ENCODE assay signal across 12 mouse cellular contexts in genomic region chr5:73191765-73192164, GRCm38 (mm10).
DNase-seq lines count a peak whose midpoint lies in the region; ATAC-seq and TF ChIP-seq lines count a peak whose summit lies in the region.
"Had no signal": no experiment of that assay in that cellular context is flagged by ENCODE, and none has a peak within 500 bp of the region (broad histone marks: within the 10 kb centered on the region; RNA-seq: fewer than 3 reads in every experiment).

No protein-coding gene starts in this region.

- H3K36me3 ChIP-seq in lung, postnatal 0 days (ENCODE audit: insufficient read depth, low read length) = no peaks in the 10 kb centered on the region
- H3K36me3 ChIP-seq in heart, embryonic 12.5 days = peaks cover 6% of the 10 kb centered on the region; the same call in 1 of the 2 replicates
- H3K36me3 ChIP-seq in liver, embryonic 16.5 days (ENCODE audit: control insufficient read depth, insufficient read depth) = peaks cover 5% of the 10 kb centered on the region; the same call in 1 of the 2 replicates
- H3K36me3 ChIP-seq: midbrain, embryonic 15.5 days had no signal

- DNase-seq in lung, postnatal 0 days (ENCODE audit: low spot score) = peak; percentile 38
- no peak for DNase-seq in lung, postnatal 36 days
- DNase-seq in layer of hippocampus, adult 9-11 months = no peak
- no peak for DNase-seq in cerebellum, adult 11 months
- no peak for DNase-seq in urinary bladder, postnatal 4 days (ENCODE audit: low spot score in 2 of 2)
- DNase-seq: gastrocnemius, postnatal 25 days; kidney, adult 2 months; thymus, adult 2 months had no signal

- H3K27me3 ChIP-seq in lung, postnatal 0 days (replicated peaks; ENCODE audit: insufficient read depth, low read length) = no peaks in the 10 kb centered on the region
- H3K27me3 ChIP-seq in heart, embryonic 12.5 days (replicated peaks) = no peaks in the 10 kb centered on the region
- H3K27me3 ChIP-seq in liver, embryonic 16.5 days (ENCODE audit: control insufficient read depth, insufficient read depth, low read depth, low read length) = no peaks in the 10 kb centered on the region
- H3K27me3 ChIP-seq: midbrain, embryonic 15.5 days had no signal

- ATAC-seq in lung, postnatal 0 days = no peak
- ATAC-seq in heart, embryonic 12.5 days (ENCODE audit: insufficient number of reproducible peaks, low FRiP score) = peak; percentile 85
- peak; percentile 91 for ATAC-seq in liver, embryonic 16.5 days (ENCODE audit: low read depth)
- ATAC-seq in inflammation-experienced regulatory T-cells, adult 6 months = no peak
- ATAC-seq: midbrain, embryonic 15.5 days had no signal

- H3K4me1 ChIP-seq in lung, postnatal 0 days (ENCODE audit: insufficient read depth, low read depth, low read length) = peaks cover 5% of the 10 kb centered on the region; the same call in 1 of the 2 replicates
- H3K4me1 ChIP-seq in heart, embryonic 12.5 days (replicated peaks) = peaks cover 48% of the 10 kb centered on the region
- peaks cover 52% of the 10 kb centered on the region for H3K4me1 ChIP-seq in liver, embryonic 16.5 days (ENCODE audit: control insufficient read depth, low read depth, low read length)

- WGBS in lung, postnatal 0 days = 61% methylated on average over 11 of the region's 11 CpGs
- 34% methylated on average over 11 of the region's 11 CpGs for WGBS in heart, embryonic 12.5 days
- 19% methylated on average over 11 of the region's 11 CpGs for WGBS in liver, embryonic 16.5 days (ENCODE audit: insufficient replicate concordance)

- H3K4me3 ChIP-seq in lung, postnatal 0 days (ENCODE audit: low read depth, low read length) = no peak overlapping the region
- peak overlapping the region; percentile 3; the same call in 1 of the 2 replicates for H3K4me3 ChIP-seq in heart, embryonic 12.5 days
- peak overlapping the region; percentile 73 for H3K4me3 ChIP-seq in liver, embryonic 16.5 days (ENCODE audit: low read depth, low read length)
- H3K4me3 ChIP-seq: midbrain, embryonic 15.5 days had no signal

- no peak for TF ChIP-seq CTCF in lung, postnatal 0 days (IDR thresholded peaks at IDR 0.05)

- H3K9me3 ChIP-seq in lung, postnatal 0 days (ENCODE audit: low read length) = no peaks in the 10 kb centered on the region
- no peaks in the 10 kb centered on the region for H3K9me3 ChIP-seq in heart, embryonic 12.5 days (replicated peaks)
- H3K9me3 ChIP-seq in liver, embryonic 16.5 days (replicated peaks; ENCODE audit: control insufficient read depth, low read length) = no peaks in the 10 kb centered on the region
- H3K9me3 ChIP-seq: midbrain, embryonic 15.5 days had no signal

- H3K9ac ChIP-seq in lung, postnatal 0 days (replicated peaks; ENCODE audit: low read depth) = no peak overlapping the region
- no peak overlapping the region for H3K9ac ChIP-seq in heart, embryonic 12.5 days
- H3K9ac ChIP-seq in liver, embryonic 16.5 days (ENCODE audit: low read depth, low read length) = peak overlapping the region; percentile 78
- H3K9ac ChIP-seq: midbrain, embryonic 15.5 days had no signal

- no peak overlapping the region for H3K27ac ChIP-seq in lung, postnatal 0 days (ENCODE audit: low read length)
- no peak overlapping the region for H3K27ac ChIP-seq in heart, embryonic 12.5 days (ENCODE audit: poor library complexity, severe bottlenecking)
- peak overlapping the region; percentile 97 for H3K27ac ChIP-seq in liver, embryonic 16.5 days (ENCODE audit: low read length)
- H3K27ac ChIP-seq: midbrain, embryonic 15.5 days had no signal

- no peak for TF ChIP-seq EP300 in lung, postnatal 0 days (IDR thresholded peaks at IDR 0.05)

- no peak overlapping the region for H3K4me2 ChIP-seq in lung, postnatal 0 days (replicated peaks; ENCODE audit: low read depth, low read length)
- peak overlapping the region; percentile 34; the same call in 1 of the 2 replicates for H3K4me2 ChIP-seq in heart, embryonic 12.5 days
- peak overlapping the region; percentile 59 for H3K4me2 ChIP-seq in liver, embryonic 16.5 days (ENCODE audit: low read depth, low read length)
- H3K4me2 ChIP-seq: midbrain, embryonic 15.5 days had no signal

Comparison
In these comparisons a context has a peak if more than half of its experiments do, and no peak if none do; other contexts are left out.
1. ATAC-seq: peak in heart, embryonic 12.5 days (single experiment) and liver, embryonic 16.5 days (single experiment); none in lung, postnatal 0 days (single experiment) and inflammation-experienced regulatory T-cells, adult 6 months (single experiment).